Mouse (Mus musculus): ENCODE results near the gene Add3. TPM values are rescaled to one million over a fixed set of nuclear protein-coding genes. Genes with fewer than 3 reads are reported as not detected.

Add3 gene
- total and polyA plus RNA-seq, 3 experiments, result 10.9 to 89.2 (median 81.6) TPM

GRCm38 (mm10) chr19:53149381-53149780, 9.1 kb downstream of the Add3 start:
- TF ChIP-seq CTCF (IDR thresholded peaks at IDR 0.05; ENCODE audit: low read depth, low read length), result no peak
- TF ChIP-seq TAL1 (conservative IDR thresholded peaks at IDR 0.05; ENCODE audit: low read depth, low read length), result no peak
- TF ChIP-seq GATA2 (IDR thresholded peaks at IDR 0.05; ENCODE audit: borderline replicate concordance, low read depth, low read length), result no peak
- no peak for TF ChIP-seq POLR2AphosphoS5 (IDR thresholded peaks at IDR 0.05; ENCODE audit: insufficient replicate concordance, low read depth, low read length)
- TF ChIP-seq GATA1 (IDR thresholded peaks at IDR 0.05; ENCODE audit: borderline replicate concordance, low read length), result no peak
- H3K9me3 ChIP-seq (replicated peaks), result no peaks in the 10 kb centered on the region
- ATAC-seq (ENCODE audit: extremely low read depth, insufficient number of reproducible peaks, low FRiP score, poor library complexity, severe bottlenecking) (no peak), DNase-seq (ENCODE audit: low spot score) (no peak)
- H3K4me3 ChIP-seq (ENCODE audit: low read depth, low read length), result no peak overlapping the region
- H3K36me3 ChIP-seq (replicated peaks), result peaks cover 11% of the 10 kb centered on the region
- H3K4me1 ChIP-seq (ENCODE audit: insufficient read depth, low read depth, low read length), result peaks cover 25% of the 10 kb centered on the region
- no peaks in the 10 kb centered on the region for H3K27me3 ChIP-seq (ENCODE audit: insufficient read depth, low read length)

DNA sequence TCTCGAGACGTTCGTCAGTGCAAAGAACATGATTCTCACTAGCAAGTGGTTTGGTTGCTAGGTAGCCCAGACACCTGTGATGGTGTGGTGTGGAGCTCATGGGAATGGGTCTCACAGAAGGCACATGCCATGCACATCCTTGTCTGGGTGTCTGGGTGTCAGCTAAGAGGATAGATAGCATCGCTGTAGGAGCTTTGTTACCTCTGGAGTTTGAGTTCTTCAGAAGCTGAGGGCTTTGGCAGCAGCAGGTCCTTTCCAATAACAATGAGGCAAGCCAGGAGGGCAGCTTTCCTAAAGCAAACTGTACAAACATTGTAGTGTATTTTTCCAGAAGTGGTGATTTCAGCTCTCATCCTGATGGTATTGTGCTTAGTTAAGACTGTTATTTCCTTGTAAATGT, 12.2 kb downstream of the Add3 start:
- Histone ChIP-seq H3K36me3 (replicated peaks) (peaks cover 15% of the 10 kb centered on the region), H3K4me1 (ENCODE audit: insufficient read depth, low read depth, low read length) (peaks cover 33% of the 10 kb centered on the region), H3K9me3 (replicated peaks) (no peaks in the 10 kb centered on the region), H3K27me3 (ENCODE audit: insufficient read depth, low read length) (no peaks in the 10 kb centered on the region), H3K4me3 (ENCODE audit: low read depth, low read length) (no peak overlapping the region)
- ATAC-seq (ENCODE audit: extremely low read depth, insufficient number of reproducible peaks, low FRiP score, poor library complexity, severe bottlenecking), result no peak
- no peak for DNase-seq (ENCODE audit: low spot score)
- no peak for TF ChIP-seq TAL1 (conservative IDR thresholded peaks at IDR 0.05; ENCODE audit: low read depth, low read length)
- no peak for TF ChIP-seq GATA1 (IDR thresholded peaks at IDR 0.05; ENCODE audit: borderline replicate concordance, low read length)
- no peak for TF ChIP-seq POLR2AphosphoS5 (IDR thresholded peaks at IDR 0.05; ENCODE audit: insufficient replicate concordance, low read depth, low read length)
- no peak for TF ChIP-seq GATA2 (IDR thresholded peaks at IDR 0.05; ENCODE audit: borderline replicate concordance, low read depth, low read length)
- no peak for TF ChIP-seq CTCF (IDR thresholded peaks at IDR 0.05; ENCODE audit: low read depth, low read length)

GRCm38 (mm10) chr19:53153096-53153495, 12.9 kb downstream of the Add3 start:
- DNase-seq (ENCODE audit: low spot score) (no peak), ATAC-seq (ENCODE audit: extremely low read depth, insufficient number of reproducible peaks, low FRiP score, poor library complexity, severe bottlenecking) (no peak)
- H3K27me3 ChIP-seq (ENCODE audit: insufficient read depth, low read length), result no peaks in the 10 kb centered on the region
- TF ChIP-seq POLR2AphosphoS5 (IDR thresholded peaks at IDR 0.05; ENCODE audit: insufficient replicate concordance, low read depth, low read length) (no peak), CTCF (IDR thresholded peaks at IDR 0.05; ENCODE audit: low read depth, low read length) (no peak), GATA2 (IDR thresholded peaks at IDR 0.05; ENCODE audit: borderline replicate concordance, low read depth, low read length) (no peak), GATA1 (IDR thresholded peaks at IDR 0.05; ENCODE audit: borderline replicate concordance, low read length) (no peak), TAL1 (conservative IDR thresholded peaks at IDR 0.05; ENCODE audit: low read depth, low read length) (no peak)
- peaks cover 13% of the 10 kb centered on the region for H3K36me3 ChIP-seq (replicated peaks)
- no peaks in the 10 kb centered on the region for H3K9me3 ChIP-seq (replicated peaks)
- H3K4me1 ChIP-seq (ENCODE audit: insufficient read depth, low read depth, low read length), result peaks cover 33% of the 10 kb centered on the region
- H3K4me3 ChIP-seq (ENCODE audit: low read depth, low read length), result no peak overlapping the region

DNA sequence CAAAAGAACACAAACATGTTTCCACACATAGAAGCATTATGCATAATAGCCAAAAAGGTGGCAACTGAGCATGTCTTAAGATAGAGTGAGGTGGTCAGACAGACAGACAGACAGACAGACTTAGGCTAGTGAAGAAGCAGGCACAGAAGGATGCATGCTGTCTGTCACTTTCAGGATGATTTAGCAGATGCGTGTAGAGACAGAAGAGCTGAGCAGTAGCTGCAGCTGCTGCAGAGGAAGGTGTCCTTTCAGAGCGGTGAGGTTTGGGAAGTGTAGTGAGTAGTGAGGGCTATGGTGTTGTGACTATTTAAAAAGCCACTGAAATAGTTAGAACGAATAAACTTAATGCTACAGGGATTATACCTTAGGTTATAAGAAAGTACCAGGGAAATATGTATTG, 13.9 kb downstream of the Add3 start:
- Histone ChIP-seq H3K27me3 (ENCODE audit: insufficient read depth, low read length) (no peaks in the 10 kb centered on the region), H3K9me3 (replicated peaks) (no peaks in the 10 kb centered on the region), H3K4me1 (ENCODE audit: insufficient read depth, low read depth, low read length) (peaks cover 33% of the 10 kb centered on the region), H3K36me3 (replicated peaks) (peaks cover 13% of the 10 kb centered on the region), H3K4me3 (ENCODE audit: low read depth, low read length) (no peak overlapping the region)
- TF ChIP-seq POLR2AphosphoS5 (IDR thresholded peaks at IDR 0.05; ENCODE audit: insufficient replicate concordance, low read depth, low read length) (no peak), GATA1 (IDR thresholded peaks at IDR 0.05; ENCODE audit: borderline replicate concordance, low read length) (no peak), GATA2 (IDR thresholded peaks at IDR 0.05; ENCODE audit: borderline replicate concordance, low read depth, low read length) (no peak), TAL1 (conservative IDR thresholded peaks at IDR 0.05; ENCODE audit: low read depth, low read length) (no peak), CTCF (IDR thresholded peaks at IDR 0.05; ENCODE audit: low read depth, low read length) (no peak)
- no peak for DNase-seq (ENCODE audit: low spot score)
- no peak for ATAC-seq (ENCODE audit: extremely low read depth, insufficient number of reproducible peaks, low FRiP score, poor library complexity, severe bottlenecking)

GRCm38 (mm10) chr19:53156361-53156760, 16.1 kb downstream of the Add3 start:
- DNase-seq (ENCODE audit: low spot score), result no peak
- ATAC-seq (ENCODE audit: extremely low read depth, insufficient number of reproducible peaks, low FRiP score, poor library complexity, severe bottlenecking), result no peak
- TF ChIP-seq TAL1 (conservative IDR thresholded peaks at IDR 0.05; ENCODE audit: low read depth, low read length) (no peak), GATA1 (IDR thresholded peaks at IDR 0.05; ENCODE audit: borderline replicate concordance, low read length) (no peak), POLR2AphosphoS5 (IDR thresholded peaks at IDR 0.05; ENCODE audit: insufficient replicate concordance, low read depth, low read length) (no peak), GATA2 (IDR thresholded peaks at IDR 0.05; ENCODE audit: borderline replicate concordance, low read depth, low read length) (no peak), CTCF (IDR thresholded peaks at IDR 0.05; ENCODE audit: low read depth, low read length) (no peak)
- Histone ChIP-seq H3K27me3 (ENCODE audit: insufficient read depth, low read length) (no peaks in the 10 kb centered on the region), H3K9me3 (replicated peaks) (no peaks in the 10 kb centered on the region), H3K4me3 (ENCODE audit: low read depth, low read length) (no peak overlapping the region), H3K4me1 (ENCODE audit: insufficient read depth, low read depth, low read length) (peaks cover 31% of the 10 kb centered on the region), H3K36me3 (replicated peaks) (peaks cover 17% of the 10 kb centered on the region)

DNA sequence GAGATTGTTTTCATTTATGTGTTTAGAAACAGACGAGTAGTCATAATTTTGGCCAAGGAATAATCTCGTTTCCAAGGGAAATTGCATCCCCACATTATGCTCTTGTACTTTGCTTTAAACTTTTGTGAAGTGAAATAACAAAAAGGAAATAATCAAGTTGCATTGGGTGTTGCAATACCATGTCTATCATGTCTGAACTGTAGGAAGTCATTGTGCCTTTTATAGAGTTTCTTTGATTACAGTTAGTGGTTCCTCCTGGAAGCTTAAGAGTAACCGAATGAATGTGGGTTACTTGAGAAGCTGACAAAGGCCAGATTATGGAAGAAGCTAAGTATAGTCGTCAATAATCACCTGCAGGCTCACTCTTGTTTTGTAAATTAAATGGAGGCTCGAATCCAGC, 16.9 kb downstream of the Add3 start:
- Histone ChIP-seq H3K36me3 (replicated peaks) (peaks cover 17% of the 10 kb centered on the region), H3K9me3 (replicated peaks) (no peaks in the 10 kb centered on the region), H3K4me3 (ENCODE audit: low read depth, low read length) (no peak overlapping the region), H3K27me3 (ENCODE audit: insufficient read depth, low read length) (no peaks in the 10 kb centered on the region), H3K4me1 (ENCODE audit: insufficient read depth, low read depth, low read length) (peaks cover 30% of the 10 kb centered on the region)
- ATAC-seq (ENCODE audit: extremely low read depth, insufficient number of reproducible peaks, low FRiP score, poor library complexity, severe bottlenecking) (no peak), DNase-seq (ENCODE audit: low spot score) (no peak)
- TF ChIP-seq POLR2AphosphoS5 (IDR thresholded peaks at IDR 0.05; ENCODE audit: insufficient replicate concordance, low read depth, low read length), result no peak
- TF ChIP-seq GATA2 (IDR thresholded peaks at IDR 0.05; ENCODE audit: borderline replicate concordance, low read depth, low read length), result no peak
- TF ChIP-seq GATA1 (IDR thresholded peaks at IDR 0.05; ENCODE audit: borderline replicate concordance, low read length), result no peak
- no peak for TF ChIP-seq CTCF (IDR thresholded peaks at IDR 0.05; ENCODE audit: low read depth, low read length)
- TF ChIP-seq TAL1 (conservative IDR thresholded peaks at IDR 0.05; ENCODE audit: low read depth, low read length), result no peak
